Mouse (Mus musculus) urinary bladder, postnatal 25 days (tissue): ENCODE results near the gene Esrrb.

ENCODE experiments used
- DNase-seq: peaks from one replicate; pipeline ENCODE4 v3.0.0; 2022; ENCODE audit warnings: low spot score

The Esrrb gene

DNA sequence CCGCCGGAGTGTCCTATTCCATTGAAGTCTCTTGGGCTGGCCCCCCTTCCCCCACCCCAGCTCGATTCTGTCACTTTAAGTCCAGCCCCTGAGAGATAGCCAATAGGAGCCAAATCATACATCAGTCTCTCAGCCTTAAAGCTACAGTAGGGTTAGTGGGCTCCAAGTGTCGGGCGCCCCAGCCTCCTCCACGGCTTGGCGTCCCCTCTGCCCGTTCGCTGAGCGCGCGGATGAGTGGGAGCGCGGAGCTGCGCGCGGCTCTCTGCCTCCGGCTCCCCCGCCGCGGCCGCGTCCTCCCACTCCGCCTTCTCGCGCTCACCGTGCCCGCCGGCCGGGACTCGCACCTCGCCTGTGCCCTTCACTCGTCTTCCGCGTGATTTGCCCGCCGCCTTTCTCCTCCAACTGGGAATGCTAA, 60.6 kb downstream of the Esrrb start:
- no peak for DNase-seq

DNA sequence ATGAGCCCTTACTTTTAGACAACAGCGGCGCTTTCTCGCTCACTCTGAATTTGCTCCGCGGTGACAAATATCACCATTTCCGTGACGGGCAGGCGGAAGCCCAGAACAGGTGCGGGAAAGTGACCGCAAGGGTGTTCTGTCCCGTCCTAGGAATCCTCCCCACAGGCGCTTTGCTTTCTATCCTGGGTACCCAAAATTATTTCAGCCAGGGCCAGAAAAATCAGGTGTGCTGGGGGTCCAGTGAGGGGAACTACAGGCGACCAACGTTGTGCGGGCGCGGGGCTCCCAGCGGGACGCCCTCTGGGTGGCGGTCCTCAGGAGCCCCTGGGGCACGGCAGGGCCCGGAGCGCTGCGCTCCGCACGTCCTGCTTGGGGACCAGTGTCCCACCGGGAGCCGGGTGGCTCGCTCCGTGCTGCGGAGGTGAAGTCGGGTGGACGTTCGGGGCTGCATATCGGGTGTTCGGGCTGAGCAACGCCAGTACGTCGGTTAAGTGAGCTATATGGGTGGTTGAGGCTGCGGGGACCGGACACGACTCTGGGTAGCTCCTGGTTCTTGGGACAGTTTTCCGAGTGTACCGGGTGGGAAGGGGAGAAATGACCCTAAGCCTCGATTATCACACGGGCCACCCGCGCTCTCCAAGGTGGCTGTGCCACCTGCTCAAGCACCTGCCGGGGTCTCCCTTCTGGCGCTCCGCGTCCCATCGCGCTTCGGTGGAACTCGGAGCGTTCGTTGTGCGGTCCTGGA, 61.4 kb downstream of the Esrrb start:
- no peak for DNase-seq

GRCm38 (mm10) chr12:86423102-86423501, 62.2 kb downstream of the Esrrb start:
- no peak for DNase-seq

GRCm38 (mm10) chr12:86427585-86427984, 66.7 kb downstream of the Esrrb start:
- DNase-seq: no peak

- no peak for DNase-seq
Observed at GRCm38 (mm10) chr12:86431671-86432070, 70.8 kb downstream of the Esrrb start.

DNA sequence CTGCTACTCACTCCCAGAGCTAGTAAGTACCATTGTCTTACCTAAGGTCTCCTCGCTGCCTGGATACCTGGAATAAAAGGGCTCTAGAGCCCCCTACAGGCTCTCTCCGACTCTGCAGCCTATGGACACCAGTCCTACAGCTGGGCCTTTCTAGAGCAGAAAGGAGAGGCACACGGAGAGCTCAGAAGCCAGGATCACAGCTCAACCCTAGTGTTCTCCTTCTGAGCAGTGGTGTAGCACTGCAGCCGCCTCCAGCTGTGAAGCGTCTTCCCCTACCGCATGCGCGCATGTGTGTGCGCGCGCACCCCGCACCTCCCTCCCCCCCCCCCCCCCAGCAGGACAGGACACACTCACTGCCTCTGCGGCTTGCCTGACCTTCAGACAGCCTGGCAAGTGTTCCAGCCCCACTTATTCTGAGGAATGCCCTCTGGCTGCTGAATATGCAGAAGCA, 72.5 kb downstream of the Esrrb start:
- peak; percentile 25 for DNase-seq

DNA sequence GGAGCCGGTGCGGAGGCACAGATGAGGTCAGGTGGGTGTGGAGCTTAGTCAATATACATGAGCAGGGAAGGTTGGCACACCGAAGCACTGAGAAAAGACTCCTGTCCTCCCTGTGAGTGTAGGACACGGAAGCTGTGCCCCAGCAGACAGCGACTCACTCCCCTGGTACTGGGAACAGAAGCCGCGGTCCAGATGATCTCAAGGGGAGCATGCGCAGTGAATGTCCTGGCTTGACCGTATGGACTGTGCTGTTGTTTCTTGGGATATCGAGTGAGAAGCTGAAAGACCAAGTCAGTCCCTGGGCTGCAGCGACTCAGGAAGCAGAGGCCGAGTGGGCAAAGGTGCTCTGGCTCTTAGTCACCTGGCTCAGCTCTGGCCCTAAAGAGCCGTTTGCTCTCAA, 74.7 kb downstream of the Esrrb start:
- DNase-seq: no peak

- DNase-seq: no peak
Observed at GRCm38 (mm10) chr12:86450848-86451247, 89.9 kb downstream of the Esrrb start.

DNA sequence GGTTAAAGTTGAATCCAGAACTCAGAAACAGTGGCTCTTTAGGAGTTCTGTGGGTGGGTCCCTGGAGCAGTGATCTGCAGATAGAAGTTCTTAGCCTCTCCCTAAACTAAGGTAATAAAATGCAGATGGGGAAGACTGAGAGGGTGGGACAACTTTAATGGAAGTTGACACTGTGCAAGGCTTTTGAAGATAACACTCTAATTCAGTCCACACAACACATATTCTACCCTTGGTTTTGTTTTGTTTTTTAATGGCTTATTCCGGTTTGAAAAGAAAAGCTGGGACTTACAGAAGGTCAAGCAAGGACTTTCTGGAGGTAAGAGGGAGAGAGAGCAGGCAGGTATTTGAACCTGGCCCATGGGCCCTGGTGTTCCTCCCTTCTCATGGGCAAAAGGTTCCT, 94.1 kb downstream of the Esrrb start:
- DNase-seq: no peak

- no peak for DNase-seq
Observed at GRCm38 (mm10) chr12:86462742-86463470, 102.0 kb downstream of the Esrrb start.

- no peak for DNase-seq
Observed at GRCm38 (mm10) chr12:86464385-86464784, 103.5 kb downstream of the Esrrb start.

DNA sequence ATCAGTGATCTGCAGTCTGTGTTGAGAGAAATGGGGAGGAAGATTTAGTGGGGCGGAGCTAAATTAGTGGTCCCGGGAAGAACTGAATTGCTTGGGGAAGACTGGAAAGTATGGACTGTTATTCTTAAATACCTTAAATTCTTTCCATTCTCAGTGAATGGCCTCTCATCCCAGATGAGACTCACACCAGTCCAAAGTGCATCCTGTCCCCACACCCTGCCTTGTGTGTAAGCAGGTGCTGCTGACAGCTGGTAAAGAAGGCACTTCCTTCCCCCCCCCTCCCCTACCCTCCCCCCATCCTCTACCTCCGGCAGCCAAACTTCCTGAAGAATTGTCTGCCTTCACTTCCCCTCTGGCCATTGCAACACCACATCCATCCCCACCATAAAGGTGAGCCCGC, 105.3 kb downstream of the Esrrb start:
- no peak for DNase-seq

- no peak for DNase-seq
Observed at GRCm38 (mm10) chr12:86469919-86470318, 109.0 kb downstream of the Esrrb start.

- no peak for DNase-seq
Observed at GRCm38 (mm10) chr12:86470912-86471311, 110.0 kb downstream of the Esrrb start.

GRCm38 (mm10) chr12:86473630-86474029, 112.7 kb downstream of the Esrrb start:
- DNase-seq: no peak

DNA sequence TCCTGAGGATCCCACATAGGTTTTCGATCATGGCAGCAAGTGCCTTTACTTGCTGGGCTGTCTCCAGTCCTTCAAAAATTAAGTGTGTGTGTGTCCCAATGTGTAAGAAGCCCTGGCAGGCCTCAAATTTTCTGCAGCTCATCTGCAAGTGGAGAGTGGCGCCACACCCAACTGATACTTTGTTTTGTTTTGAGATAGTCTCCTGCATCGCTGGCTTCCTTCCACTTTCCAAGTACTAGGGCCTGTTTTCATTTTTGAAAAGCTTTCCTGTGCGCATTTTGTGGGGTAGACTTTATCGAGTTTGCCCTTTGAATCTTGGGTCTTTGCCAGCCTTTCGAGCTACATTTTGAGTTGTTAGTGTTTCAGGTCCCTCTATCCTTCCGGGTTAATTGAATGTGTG, 115.1 kb downstream of the Esrrb start:
- DNase-seq: no peak

DNA sequence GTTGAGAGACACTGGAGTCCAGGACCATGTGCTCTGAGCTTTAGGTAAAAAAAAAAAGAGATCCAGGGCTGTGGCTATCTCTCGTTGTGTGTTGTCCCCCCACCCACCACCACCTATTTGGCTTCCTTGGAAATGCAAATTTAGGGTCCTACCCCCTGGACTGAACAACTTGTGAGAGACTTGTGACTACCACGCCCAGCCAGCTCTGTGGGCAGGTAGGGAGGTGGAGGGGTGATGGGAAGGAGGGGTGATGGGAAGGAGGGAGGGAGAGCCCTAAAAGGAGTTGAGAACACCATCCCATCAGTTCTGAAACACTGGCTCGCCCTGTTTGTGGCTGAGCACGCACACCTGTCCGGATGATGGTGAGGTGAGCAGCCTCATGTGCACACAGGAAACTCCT, 118.0 kb downstream of the Esrrb start:
- no peak for DNase-seq

DNA sequence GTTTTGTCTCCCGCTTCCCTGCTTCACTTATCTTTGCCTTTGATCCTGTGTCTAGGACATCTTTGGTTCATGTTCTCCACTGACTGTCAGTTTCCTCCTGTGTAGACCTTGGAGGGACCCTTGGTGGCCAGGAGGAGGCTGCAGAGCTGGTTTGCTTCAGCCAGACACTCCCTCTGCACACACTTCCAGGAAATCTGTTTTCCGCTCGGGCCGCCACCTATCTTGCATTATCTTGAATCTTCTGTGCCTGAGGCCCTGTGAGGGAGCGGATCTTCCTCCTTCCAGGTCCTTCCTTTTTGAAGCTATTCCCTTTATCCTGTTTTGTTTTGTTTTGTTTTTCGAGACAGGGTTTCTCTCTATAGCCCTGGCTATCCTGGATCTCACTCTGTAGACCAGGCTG, 121.1 kb downstream of the Esrrb start:
- DNase-seq: no peak

GRCm38 (mm10) chr12:86483413-86483841, 122.5 kb downstream of the Esrrb start:
- DNase-seq: no peak

DNA sequence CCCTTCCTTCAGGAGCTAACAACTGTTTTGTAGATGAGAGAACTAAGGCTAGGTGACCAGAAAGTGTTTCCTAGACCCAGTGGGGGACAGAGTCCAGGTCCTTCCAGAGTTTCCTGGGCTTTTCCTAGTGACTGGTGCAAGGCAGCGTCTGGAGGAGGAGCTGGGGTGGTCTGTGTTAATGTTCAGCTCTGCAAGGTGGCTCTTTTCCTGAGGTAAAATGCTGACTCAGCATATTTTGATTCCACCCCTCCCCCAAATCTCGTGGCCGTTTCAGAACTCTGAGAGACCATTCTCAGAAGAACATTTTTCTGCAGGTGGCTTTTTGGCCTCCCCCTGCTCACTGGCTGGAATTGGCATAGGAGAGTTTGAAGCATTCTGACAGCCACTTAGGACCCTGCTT, 127.1 kb downstream of the Esrrb start:
- no peak for DNase-seq

DNA sequence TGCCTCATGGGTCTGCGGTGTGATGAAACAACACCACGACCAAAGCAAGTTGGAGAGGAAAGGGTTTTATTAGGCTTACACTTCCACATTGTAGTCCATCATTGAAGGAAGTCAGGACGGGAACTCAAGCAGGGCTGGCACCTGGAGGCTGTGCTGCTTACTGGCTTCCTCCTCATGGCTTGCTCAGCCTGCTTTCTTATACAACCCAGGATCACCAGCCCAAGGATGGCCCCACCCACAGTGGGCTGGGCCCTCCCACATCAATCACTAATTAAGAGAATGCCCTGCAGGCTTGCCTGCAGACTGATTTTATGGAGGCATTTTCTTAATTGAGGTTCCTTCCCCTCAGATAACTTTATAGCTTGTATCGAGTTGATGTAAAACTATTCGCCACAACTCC, 129.1 kb downstream of the Esrrb start:
- no peak for DNase-seq

- no peak for DNase-seq
Observed at GRCm38 (mm10) chr12:86491500-86491899, 130.6 kb downstream of the Esrrb start.

DNA sequence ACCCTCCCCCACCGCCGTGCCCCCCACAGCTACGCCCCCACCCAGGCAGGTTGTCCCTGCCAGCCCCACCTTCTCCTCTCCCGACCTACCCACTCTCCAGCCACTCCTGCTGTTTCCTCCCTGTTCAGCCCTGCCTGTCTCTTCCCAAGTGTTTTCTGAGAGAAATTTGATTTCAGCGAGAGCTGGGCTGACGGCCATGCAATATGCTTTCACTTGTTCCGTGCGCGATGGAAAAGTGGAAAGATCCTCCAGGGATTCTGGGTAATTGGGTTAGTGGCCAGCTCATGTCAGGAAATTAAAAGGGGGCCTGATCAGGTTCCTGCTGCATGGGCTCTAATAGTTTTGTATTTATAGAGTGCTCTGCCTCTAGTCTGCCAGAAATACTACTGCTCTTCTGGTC, 131.9 kb downstream of the Esrrb start:
- DNase-seq: no peak

DNA sequence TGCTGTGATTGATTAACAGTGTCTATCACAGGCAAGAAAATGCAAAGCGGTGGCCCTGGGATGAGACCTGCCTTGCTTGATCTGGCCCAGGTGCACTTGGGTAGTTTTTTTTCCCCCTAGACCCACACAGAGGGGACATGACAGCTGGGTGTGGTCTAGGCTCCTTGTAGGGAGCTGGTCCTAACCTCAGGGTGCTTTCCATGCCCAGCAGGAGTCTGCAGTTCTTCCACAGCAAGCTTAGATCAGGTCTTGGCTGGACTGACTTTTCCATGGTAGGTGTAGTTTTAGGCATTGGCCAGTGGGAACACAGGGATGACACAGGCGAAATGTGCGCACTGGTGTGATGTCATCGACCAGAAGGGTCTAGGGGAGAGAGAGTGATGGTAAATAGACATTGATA, 136.2 kb downstream of the Esrrb start:
- no peak for DNase-seq
